Mouse (Mus musculus) embryonic facial prominence, embryonic 12.5 days (tissue): ENCODE data around the gene Tbl2. TPM values are rescaled to one million over a fixed set of nuclear protein-coding genes. Genes with fewer than 3 reads are reported as not detected.
A peak's percentile ranks its signal among the peaks of the same experiment; 100 is the strongest.

Source experiments
- ATAC-seq: fragments of 200-750 bp; cut with Nextera tagmentation; 2 replicates; pipeline ENCODE4 v1.8.0; 2017; ENCODE audit not compliant: insufficient number of reproducible peaks, insufficient read depth, low FRiP score, low TSS enrichment
- H3K27ac ChIP-seq: fragments of 300-500 bp; sonication (generic); 2 replicates; pipeline ENCODE4 v1.5.1; 2016; ENCODE audit warnings: mild to moderate bottlenecking
- H3K27me3 ChIP-seq: fragments of 300-500 bp; sonication (generic); 2 replicates; pipeline ENCODE4 v1.6.1; 2016; ENCODE audit warnings: mild to moderate bottlenecking, moderate library complexity
- H3K36me3 ChIP-seq: fragments of 300-500 bp; sonication (generic); 2 replicates; pipeline ENCODE4 v1.6.1; 2016; ENCODE audit warnings: mild to moderate bottlenecking
- H3K4me1 ChIP-seq: fragments of 300-500 bp; sonication (generic); 2 replicates; pipeline ENCODE4 v1.6.1; 2016
- H3K4me2 ChIP-seq: fragments of 300-500 bp; sonication (generic); replicated peaks from 2 replicates; pipeline ENCODE4 v1.6.1; 2016; ENCODE audit warnings: mild to moderate bottlenecking, moderate library complexity
- H3K4me3 ChIP-seq: fragments of 300-500 bp; sonication (generic); 2 replicates; pipeline ENCODE4 v1.5.1; 2016; ENCODE audit warnings: mild to moderate bottlenecking
- H3K9ac ChIP-seq: fragments of 300-500 bp; sonication (generic); 2 replicates; pipeline ENCODE4 v1.6.1; 2016; ENCODE audit warnings: mild to moderate bottlenecking, moderate library complexity
- H3K9me3 ChIP-seq: fragments of 300-500 bp; sonication (generic); 2 replicates; pipeline ENCODE4 v1.6.1; 2016; ENCODE audit warnings: mild to moderate bottlenecking, moderate library complexity
- WGBS: fragments of 180-500 bp; shearing (Covaris S2); methylation state at CpG from one replicate; pipeline ENCODE4 v1.1.7; 2016; 5-methylcytosine and 5-hydroxymethylcytosine counted together
- polyA plus RNA-seq: library from polyadenylated mRNA; unstranded; fragments of >200 nt; fragmentation: Nextera tagmentation; extraction: Ambion mirVana; gene quantifications from 2 replicates; pipeline ENCODE4 v1.2.1, GENCODE M21; 2016

Tbl2 gene
- polyA plus RNA-seq, 1 experiment from 2014 or later, result 30.0 TPM

- H3K27me3 ChIP-seq, result no peaks in the 10 kb centered on the region
- ATAC-seq, result no peak
- H3K9ac ChIP-seq, result no peak overlapping the region
- H3K36me3 ChIP-seq, result peaks cover 81% of the 10 kb centered on the region
- no peak overlapping the region for H3K27ac ChIP-seq
- H3K9me3 ChIP-seq, result no peaks in the 10 kb centered on the region
- H3K4me1 ChIP-seq, result no peaks in the 10 kb centered on the region
- H3K4me3 ChIP-seq, result no peak overlapping the region
- no peak overlapping the region for H3K4me2 ChIP-seq
Observed at GRCm38 (mm10) chr5:135175086-135175485, 25.6 kb downstream of the Tbl2 start.

GRCm38 (mm10) chr5:135178523-135178922 is 29.1 kb downstream of the Tbl2 start:
- WGBS, result 74% methylated on average over 3 of the region's 3 CpGs
- Histone ChIP-seq H3K4me2 (no peak overlapping the region), H3K9ac (no peak overlapping the region), H3K36me3 (peaks cover 81% of the 10 kb centered on the region), H3K9me3 (no peaks in the 10 kb centered on the region), H3K27ac (no peak overlapping the region), H3K4me1 (no peaks in the 10 kb centered on the region), H3K4me3 (no peak overlapping the region), H3K27me3 (no peaks in the 10 kb centered on the region)
- no peak for ATAC-seq

DNA sequence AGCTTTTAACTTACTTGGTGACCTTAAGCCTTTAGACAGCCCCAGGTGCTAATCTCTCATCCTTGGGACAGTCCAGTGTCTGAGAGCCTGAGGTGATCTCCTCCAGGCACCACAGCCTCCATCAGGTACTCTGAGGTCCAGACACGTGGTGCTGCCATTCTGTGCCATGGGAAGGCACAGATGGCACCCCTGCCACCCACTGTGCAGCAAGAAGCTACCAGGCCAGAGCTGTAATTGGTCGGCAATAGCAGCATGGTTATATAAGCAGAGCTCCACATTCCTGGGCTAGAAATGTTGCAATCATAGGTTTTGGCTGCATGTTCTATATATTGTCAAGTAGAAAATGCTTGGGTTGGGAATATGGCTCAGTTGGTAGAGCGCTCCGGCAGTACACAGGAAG is 29.5 kb downstream of the Tbl2 start:
- H3K36me3 ChIP-seq, result peaks cover 77% of the 10 kb centered on the region
- no peak for ATAC-seq

DNA sequence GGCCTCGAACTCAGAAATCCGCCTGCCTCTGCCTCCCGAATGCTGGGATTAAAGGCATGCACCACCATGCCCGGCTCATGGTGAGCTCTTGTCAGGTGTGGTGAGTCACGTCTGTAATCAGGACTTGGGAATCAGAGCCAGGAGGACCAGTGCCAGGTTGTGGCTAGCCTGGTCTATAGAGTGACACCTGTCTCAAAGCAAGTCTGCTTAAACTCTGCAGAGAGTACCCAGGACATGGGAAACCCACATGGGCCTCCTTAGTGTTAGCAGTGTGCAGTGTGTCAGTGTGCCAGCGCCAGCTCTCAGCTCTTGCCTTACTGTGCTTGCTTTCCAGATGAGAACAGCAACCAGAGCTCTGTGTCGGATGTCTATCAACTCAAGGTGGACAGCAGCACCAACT is 30.2 kb downstream of the Tbl2 start:
- no peak for ATAC-seq
- Histone ChIP-seq H3K9ac (no peak overlapping the region), H3K4me2 (no peak overlapping the region), H3K4me1 (no peaks in the 10 kb centered on the region), H3K9me3 (no peaks in the 10 kb centered on the region), H3K36me3 (peaks cover 72% of the 10 kb centered on the region), H3K4me3 (no peak overlapping the region), H3K27me3 (no peaks in the 10 kb centered on the region), H3K27ac (no peak overlapping the region)
- 94% methylated on average over 7 of the region's 7 CpGs for WGBS

More for the DNA sequence above, 29.5 kb downstream of the Tbl2 start:
- no peak overlapping the region for H3K4me3 ChIP-seq
- H3K9ac ChIP-seq, result no peak overlapping the region
- H3K27ac ChIP-seq, result no peak overlapping the region
- H3K27me3 ChIP-seq, result no peaks in the 10 kb centered on the region
- 88% methylated on average over 4 of the region's 4 CpGs for WGBS
- no peak overlapping the region for H3K4me2 ChIP-seq
- H3K4me1 ChIP-seq, result no peaks in the 10 kb centered on the region
- no peaks in the 10 kb centered on the region for H3K9me3 ChIP-seq

GRCm38 (mm10) chr5:135180796-135181195 is 31.3 kb downstream of the Tbl2 start:
- Histone ChIP-seq H3K36me3 (peaks cover 65% of the 10 kb centered on the region), H3K27ac (no peak overlapping the region), H3K27me3 (no peaks in the 10 kb centered on the region), H3K4me2 (no peak overlapping the region), H3K4me3 (no peak overlapping the region), H3K9ac (no peak overlapping the region), H3K4me1 (no peaks in the 10 kb centered on the region), H3K9me3 (no peaks in the 10 kb centered on the region)
- no peak for ATAC-seq
- 94% methylated on average over 14 of the region's 14 CpGs for WGBS

DNA sequence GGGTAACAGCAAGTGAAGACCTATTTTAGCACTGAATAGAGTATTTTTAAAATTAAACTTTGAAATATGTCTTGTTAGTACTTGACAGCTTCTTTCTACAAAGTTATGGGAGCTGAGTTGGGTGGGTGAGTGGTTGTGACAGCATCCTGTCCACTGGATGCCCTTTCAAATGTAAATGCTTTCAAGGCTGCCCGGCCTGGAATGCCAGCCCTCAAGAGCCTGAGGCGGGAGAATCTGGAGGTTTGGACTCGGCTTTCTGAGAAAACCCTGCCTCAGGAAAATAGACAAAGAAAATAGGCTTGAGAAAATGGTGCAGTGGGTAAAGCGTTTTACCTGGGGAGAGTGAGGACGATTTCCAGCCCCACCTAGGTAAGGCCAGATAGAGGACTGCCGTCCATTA is 32.3 kb downstream of the Tbl2 start:
- Histone ChIP-seq H3K4me3 (no peak overlapping the region), H3K9me3 (no peaks in the 10 kb centered on the region), H3K27me3 (no peaks in the 10 kb centered on the region), H3K4me2 (no peak overlapping the region), H3K9ac (no peak overlapping the region), H3K4me1 (no peaks in the 10 kb centered on the region), H3K27ac (no peak overlapping the region), H3K36me3 (peaks cover 61% of the 10 kb centered on the region)
- 75% methylated on average over 6 of the region's 6 CpGs for WGBS
- ATAC-seq, result no peak

- Histone ChIP-seq H3K4me1 (no peaks in the 10 kb centered on the region), H3K36me3 (peaks cover 46% of the 10 kb centered on the region), H3K27ac (no peak overlapping the region), H3K9ac (no peak overlapping the region), H3K4me2 (no peak overlapping the region), H3K4me3 (no peak overlapping the region), H3K9me3 (no peaks in the 10 kb centered on the region), H3K27me3 (no peaks in the 10 kb centered on the region)
- ATAC-seq, result no peak
- 57% methylated on average over 8 of the region's 8 CpGs for WGBS
Observed at GRCm38 (mm10) chr5:135183131-135183861, 33.8 kb downstream of the Tbl2 start.

- ATAC-seq, result no peak
- Histone ChIP-seq H3K4me1 (peaks cover 14% of the 10 kb centered on the region), H3K9me3 (no peaks in the 10 kb centered on the region), H3K4me3 (no peak overlapping the region), H3K36me3 (peaks cover 33% of the 10 kb centered on the region), H3K9ac (no peak overlapping the region), H3K27me3 (no peaks in the 10 kb centered on the region), H3K4me2 (no peak overlapping the region), H3K27ac (no peak overlapping the region)
- 98% methylated on average over 3 of the region's 3 CpGs for WGBS
Observed at GRCm38 (mm10) chr5:135185016-135185415, 35.6 kb downstream of the Tbl2 start.

- 33% methylated on average over 3 of the region's 3 CpGs for WGBS
- ATAC-seq, result no peak
Observed at GRCm38 (mm10) chr5:135185596-135185995, 36.1 kb downstream of the Tbl2 start.

DNA sequence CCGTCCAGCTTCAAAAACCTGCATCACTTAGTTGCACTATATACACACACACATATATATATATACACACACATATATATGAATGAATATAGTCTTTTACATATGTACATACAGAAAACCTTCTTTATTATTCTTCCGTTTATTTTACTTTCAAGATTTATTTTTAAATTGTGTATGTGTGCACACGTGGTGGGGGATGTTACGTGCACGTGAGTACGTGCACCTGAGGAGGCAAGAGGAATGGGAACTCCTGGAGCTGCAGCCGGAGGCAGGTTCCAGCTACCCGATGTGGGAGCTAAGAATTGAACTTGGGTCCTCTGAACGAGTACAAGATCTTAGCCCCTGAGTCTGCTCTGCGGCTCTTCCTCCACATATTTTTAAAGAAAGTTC is 36.8 kb downstream of the Tbl2 start:
- H3K36me3 ChIP-seq, result peaks cover 21% of the 10 kb centered on the region
- H3K27me3 ChIP-seq, result no peaks in the 10 kb centered on the region
- WGBS, result 25% methylated on average over 10 of the region's 10 CpGs
- H3K9me3 ChIP-seq, result no peaks in the 10 kb centered on the region
- H3K9ac ChIP-seq, result peak overlapping the region; percentile 99
- peak; percentile 12; the same call in 1 of the 2 replicates for ATAC-seq
- H3K4me1 ChIP-seq, result peaks cover 20% of the 10 kb centered on the region
- H3K4me2 ChIP-seq, result peak overlapping the region; percentile 67
- peak overlapping the region; percentile 86 for H3K4me3 ChIP-seq
- H3K27ac ChIP-seq, result peak overlapping the region; percentile 99

More at GRCm38 (mm10) chr5:135185596-135185995, 36.1 kb downstream of the Tbl2 start:
- peaks cover 20% of the 10 kb centered on the region for H3K4me1 ChIP-seq
- H3K36me3 ChIP-seq, result peaks cover 27% of the 10 kb centered on the region
- no peak overlapping the region for H3K4me2 ChIP-seq
- H3K4me3 ChIP-seq, result no peak overlapping the region
- H3K9me3 ChIP-seq, result no peaks in the 10 kb centered on the region
- no peak overlapping the region for H3K9ac ChIP-seq
- no peaks in the 10 kb centered on the region for H3K27me3 ChIP-seq
- H3K27ac ChIP-seq, result no peak overlapping the region

DNA sequence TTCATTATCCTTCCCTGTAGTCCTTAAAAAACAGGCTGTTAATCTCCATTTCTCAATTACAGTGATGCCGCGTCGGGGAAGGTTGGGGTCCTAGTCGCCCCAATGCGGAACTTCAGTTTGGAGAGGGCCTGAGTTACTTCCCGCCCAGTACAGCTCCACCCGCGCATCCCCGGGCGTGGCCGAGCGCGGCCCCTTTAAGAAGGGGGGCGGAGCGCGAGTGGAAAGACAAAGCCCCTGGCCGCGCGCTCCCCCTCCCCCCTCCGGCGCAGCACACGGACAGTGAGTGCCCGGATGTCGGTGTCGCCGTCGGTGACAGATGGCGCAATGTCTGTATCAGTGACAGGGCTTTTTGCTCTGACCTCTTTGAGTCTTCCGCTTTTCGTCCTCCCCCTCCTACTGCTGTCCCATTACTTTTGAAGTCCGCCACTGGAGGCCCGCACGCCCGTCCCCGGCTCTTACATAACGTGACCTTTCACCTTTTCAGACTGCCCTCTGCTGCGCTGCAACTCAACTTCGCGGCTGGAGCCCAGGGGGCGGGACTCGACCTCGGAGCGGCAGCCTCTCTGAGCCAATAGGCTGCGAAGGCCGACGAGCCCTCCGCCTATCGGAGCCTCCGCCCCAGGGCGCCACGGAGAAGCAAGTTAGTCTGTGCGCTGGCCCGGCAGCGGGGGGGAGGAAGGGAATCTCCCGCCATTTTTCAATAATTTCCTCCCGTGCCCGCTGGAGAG is 37.3 kb downstream of the Tbl2 start, which contains the start of gene Baz1b:
TSS of gene Baz1b (plus strand) at position 644 of the 728 bp plus-strand sequence.
- peak within 1 kb of the TSS; percentile 86 for H3K4me3 ChIP-seq
- H3K4me1 ChIP-seq, result peaks cover 20% of the 10 kb centered on the region

More for the DNA sequence above, 37.3 kb downstream of the Tbl2 start, which contains the start of gene Baz1b:
- Histone ChIP-seq H3K27ac (peak within 1 kb of the TSS; percentile 99), H3K9ac (peak within 1 kb of the TSS; percentile 99), H3K9me3 (no peaks in the 10 kb centered on the region), H3K36me3 (peaks cover 19% of the 10 kb centered on the region), H3K27me3 (no peaks in the 10 kb centered on the region), H3K4me2 (peak within 1 kb of the TSS; percentile 67)
- peak; percentile 96 for ATAC-seq
- WGBS, result under 1% methylated on average over 57 of the region's 57 CpGs
